In the genomic region with DNA sequence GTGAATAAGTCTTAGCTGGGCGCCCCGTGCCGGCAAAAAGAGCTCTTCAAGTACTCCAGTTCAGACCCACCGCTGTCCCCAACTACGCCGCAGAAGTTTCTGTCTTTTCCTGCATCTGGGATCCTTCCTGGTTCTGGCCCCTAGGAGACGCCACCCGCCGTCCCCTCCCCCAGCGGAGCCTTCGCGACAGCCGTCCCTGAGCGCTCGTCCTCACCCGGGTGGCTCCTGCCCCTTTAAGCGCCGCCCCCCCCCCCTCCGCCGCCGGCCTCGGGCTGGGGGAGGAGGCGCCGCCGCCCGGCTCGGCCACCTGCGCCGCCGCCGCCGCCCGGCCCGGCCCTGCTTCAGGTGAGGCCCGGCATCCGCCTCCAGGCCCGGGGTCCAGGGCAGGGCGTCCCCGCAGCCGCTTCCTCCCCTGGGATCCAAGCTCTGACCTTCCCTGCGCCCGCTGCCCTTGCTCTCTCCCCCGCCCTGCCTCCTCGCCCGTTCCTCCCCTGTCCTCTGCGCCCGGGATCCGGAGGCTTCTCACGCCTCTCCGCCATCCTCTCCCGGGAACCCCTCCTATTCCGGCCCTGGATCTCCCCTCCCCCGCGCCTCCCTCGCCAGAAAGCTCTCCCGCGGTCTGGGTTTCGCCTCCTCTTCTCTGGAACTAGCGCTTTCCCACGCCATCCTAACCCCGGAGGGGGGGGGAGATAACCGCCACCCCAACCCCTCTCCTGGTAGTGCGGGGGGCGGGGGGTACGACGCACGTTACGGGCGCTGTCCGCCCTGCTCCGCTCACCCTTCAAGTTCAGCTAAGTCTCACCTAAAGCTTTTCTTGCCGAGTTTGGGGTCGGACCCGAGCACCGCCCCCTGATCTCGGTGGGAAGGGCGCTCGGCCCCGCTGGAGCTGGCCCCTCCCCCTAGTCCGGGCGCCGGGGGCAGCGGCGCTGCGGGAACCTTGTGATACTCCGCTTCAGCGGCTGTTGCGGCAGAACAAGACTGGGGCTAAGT, we compare ENCODE assay signal across 8 mouse cellular contexts. TPM values are rescaled to one million over a fixed set of nuclear protein-coding genes. Genes with fewer than 3 reads are reported as not detected.
DNase-seq lines count a peak whose midpoint lies in the region; ATAC-seq lines count a peak whose summit lies in the region.

No protein-coding gene starts in this region.

- H3K4me1 ChIP-seq in hindbrain, embryonic 15.5 days (replicated peaks) = peaks cover 45% of the 10 kb centered on the region

- H3K27ac ChIP-seq in hindbrain, embryonic 15.5 days (replicated peaks) = peak overlapping the region; percentile 86

- ATAC-seq in hindbrain, embryonic 15.5 days (ENCODE audit: low FRiP score, low read depth) = peak; percentile 55
- ATAC-seq in megakaryocyte-erythroid progenitor cell, adult 5-6 weeks (replicated peaks; ENCODE audit: low FRiP score, low TSS enrichment, poor library complexity, severe bottlenecking) = peak; percentile 8; the same call in 1 of the 2 replicates

- peak overlapping the region; percentile 91 for H3K4me2 ChIP-seq in hindbrain, embryonic 15.5 days

- H3K9ac ChIP-seq in hindbrain, embryonic 15.5 days = peak overlapping the region; percentile 84

- intact Hi-C loops in left cerebral cortex, postnatal 25 days (cut with DNase I) = loop anchor here (2.0 to 10.0 kb wide), 2 partner anchors 96 to 362 kb away; a partner anchor contains a TSS

- H3K36me3 ChIP-seq in hindbrain, embryonic 15.5 days = peaks cover 31% of the 10 kb centered on the region

- H3K4me3 ChIP-seq in hindbrain, embryonic 15.5 days = peak overlapping the region; percentile 82

- H3K27me3 ChIP-seq in hindbrain, embryonic 15.5 days = no peaks in the 10 kb centered on the region

- WGBS in hindbrain, embryonic 15.5 days = under 1% methylated on average over 69 of the region's 88 CpGs

- H3K9me3 ChIP-seq in hindbrain, embryonic 15.5 days = no peaks in the 10 kb centered on the region

- DNase-seq in adipocyte (ENCODE audit: low spot score) = peak; percentile 82
- DNase-seq in cerebellum, postnatal 36 days = peak; percentile 70 to 78
- peak; percentile 70 to 72 for DNase-seq in frontal cortex, postnatal 36 days (ENCODE audit: low spot score in 2 of 2)
- DNase-seq in left cerebral cortex, postnatal 25 days (ENCODE audit: low spot score in 2 of 2) = peak; percentile 62 to 78
- DNase-seq in right cerebral cortex, postnatal 36 days (ENCODE audit: low spot score in 2 of 2) = peak; percentile 56 to 68
- peak; percentile 74 to 78 for DNase-seq in urinary bladder, postnatal 4 days (ENCODE audit: low spot score in 2 of 2)

RNA-seq across cellular contexts. Expression of a gene that starts 1.4 kb away (rescaled TPM):
- polyA plus RNA-seq in hindbrain, embryonic 15.5 days (2015; fragmentation: Nextera tagmentation; extraction: Ambion mirVana) = 8.1 and 8.3 TPM in 2 replicates
- total RNA-seq in left cerebral cortex, postnatal 25 days (2021) = 10 to 100 TPM; 34.3 to 38.4 TPM
- total RNA-seq in megakaryocyte-erythroid progenitor cell, adult 5-6 weeks (2014; fragmentation: Nextera tagmentation) = 43.8 and 44.6 TPM in 2 replicates
- total RNA-seq in megakaryocyte-erythroid progenitor cell, adult 5-6 weeks (2017) = 12.4 and 14.3 TPM in 2 replicates

RNA-seq across cellular contexts. Expression of a gene that starts 9.7 kb away (rescaled TPM):
- 2,267 and 2,290 TPM in 2 replicates for polyA plus RNA-seq in hindbrain, embryonic 15.5 days (2015; fragmentation: Nextera tagmentation; extraction: Ambion mirVana)
- total RNA-seq in left cerebral cortex, postnatal 25 days (2021) = 1,000 to 10,000 TPM; 1,709 to 1,721 TPM
- total RNA-seq in megakaryocyte-erythroid progenitor cell, adult 5-6 weeks (2014; fragmentation: Nextera tagmentation) = 2,207 and 2,550 TPM in 2 replicates
- 3,084 and 3,964 TPM in 2 replicates for total RNA-seq in megakaryocyte-erythroid progenitor cell, adult 5-6 weeks (2017)

RNA-seq across cellular contexts. Expression of a gene that starts 34.0 kb away (rescaled TPM):
- polyA plus RNA-seq in hindbrain, embryonic 15.5 days (2015; fragmentation: Nextera tagmentation; extraction: Ambion mirVana) = 371 and 395 TPM in 2 replicates
- 100 to 1,000 TPM; 127 to 132 TPM for total RNA-seq in left cerebral cortex, postnatal 25 days (2021)
- total RNA-seq in megakaryocyte-erythroid progenitor cell, adult 5-6 weeks (2014; fragmentation: Nextera tagmentation) = 210 and 260 TPM in 2 replicates
- total RNA-seq in megakaryocyte-erythroid progenitor cell, adult 5-6 weeks (2017) = 377 and 378 TPM in 2 replicates

RNA-seq across cellular contexts. Expression of a gene that starts 57.4 kb away (rescaled TPM):
- polyA plus RNA-seq in hindbrain, embryonic 15.5 days (2015; fragmentation: Nextera tagmentation; extraction: Ambion mirVana) = 494 and 518 TPM in 2 replicates
- total RNA-seq in left cerebral cortex, postnatal 25 days (2021) = 100 to 1,000 TPM; 308 to 327 TPM
- total RNA-seq in megakaryocyte-erythroid progenitor cell, adult 5-6 weeks (2014; fragmentation: Nextera tagmentation) = 1,531 and 1,673 TPM in 2 replicates
- 2,722 and 3,167 TPM in 2 replicates for total RNA-seq in megakaryocyte-erythroid progenitor cell, adult 5-6 weeks (2017)

Comparison
In these comparisons a context has a peak if more than half of its experiments do, and no peak if none do; other contexts are left out.
1. Peak in every context shown above with its lines: DNase-seq, ATAC-seq, H3K4me3 ChIP-seq and H3K27ac ChIP-seq.